Mouse (Mus musculus): Measurements from ENCODE around the gene Shisa5.
A peak's percentile ranks its signal among the peaks of the same experiment; 100 is the strongest.

- 0 out of 2 replicates have a peak, but pooled peaks have one; percentile 38 for TF ChIP-seq POLR2A (IDR thresholded peaks at IDR 0.05; ENCODE audit: control insufficient read depth, low read depth, low read length)
- no peak for TF ChIP-seq CTCF (IDR thresholded peaks at IDR 0.05; ENCODE audit: control insufficient read depth, insufficient read depth, insufficient replicate concordance, low read depth, low read length)
Observed at GRCm38 (mm10) chr9:109038086-109038895, at the start of gene Shisa5.

All from testis, adult 2 months (tissue).